Mouse (Mus musculus): ENCODE results near the gene Nf2.
"Not testable (repeated sequence)": the region's sequence is repeated elsewhere in the genome, so short reads cannot be mapped to it uniquely, and the experiment has no call there.

Nf2 gene

GRCm38 (mm10) chr11:4837342-4837741 is 12.0 kb downstream of the Nf2 start:
- no peak for DNase-seq (ENCODE audit: low read depth, low spot score)

GRCm38 (mm10) chr11:4836755-4837154 is 12.6 kb downstream of the Nf2 start:
- peak; percentile 45 for DNase-seq (ENCODE audit: low read depth, low spot score)

- DNase-seq (ENCODE audit: low read depth, low spot score): no peak
These were observed 13.9 kb downstream of the Nf2 start for GRCm38 (mm10) chr11:4835436-4835835.

- DNase-seq (ENCODE audit: low read depth, low spot score): no peak
These were observed 15.9 kb downstream of the Nf2 start for GRCm38 (mm10) chr11:4833295-4833939.

- DNase-seq (ENCODE audit: low read depth, low spot score): no peak
These were observed 18.3 kb downstream of the Nf2 start for GRCm38 (mm10) chr11:4831066-4831465.

- DNase-seq (ENCODE audit: low read depth, low spot score): no peak
These were observed 21.4 kb downstream of the Nf2 start for GRCm38 (mm10) chr11:4827916-4828315.

- DNase-seq (ENCODE audit: low read depth, low spot score): no peak
These were observed 22.0 kb downstream of the Nf2 start for GRCm38 (mm10) chr11:4827340-4827739.

GRCm38 (mm10) chr11:4826152-4826778 is 23.1 kb downstream of the Nf2 start:
- DNase-seq (ENCODE audit: low read depth, low spot score): no peak

- no peak for DNase-seq (ENCODE audit: low read depth, low spot score)
These were observed 25.6 kb downstream of the Nf2 start for GRCm38 (mm10) chr11:4823655-4824312.

- DNase-seq (ENCODE audit: low read depth, low spot score): not testable (repeated sequence)
These were observed 26.9 kb downstream of the Nf2 start for GRCm38 (mm10) chr11:4822446-4822842.

- peak; percentile 42 for DNase-seq (ENCODE audit: low read depth, low spot score)
These were observed 27.6 kb downstream of the Nf2 start for GRCm38 (mm10) chr11:4821492-4822445.

GRCm38 (mm10) chr11:4814507-4815450 is 34.6 kb downstream of the Nf2 start:
- DNase-seq (ENCODE audit: low read depth, low spot score): no peak

- no peak for DNase-seq (ENCODE audit: low read depth, low spot score)
These were observed 41.0 kb downstream of the Nf2 start for GRCm38 (mm10) chr11:4808311-4808710.

GRCm38 (mm10) chr11:4806031-4806715 is 43.2 kb downstream of the Nf2 start:
- DNase-seq (ENCODE audit: low read depth, low spot score): no peak

- DNase-seq (ENCODE audit: low read depth, low spot score): no peak
These were observed 44.3 kb downstream of the Nf2 start for GRCm38 (mm10) chr11:4804921-4805562.

- DNase-seq (ENCODE audit: low read depth, low spot score): no peak
These were observed 45.4 kb downstream of the Nf2 start for GRCm38 (mm10) chr11:4803951-4804350.

- DNase-seq (ENCODE audit: low read depth, low spot score): no peak
These were observed 45.9 kb downstream of the Nf2 start for GRCm38 (mm10) chr11:4803426-4803825.

- DNase-seq (ENCODE audit: low read depth, low spot score): no peak
These were observed 46.3 kb downstream of the Nf2 start for GRCm38 (mm10) chr11:4803008-4803407.

- not testable (repeated sequence) for DNase-seq (ENCODE audit: low read depth, low spot score)
These were observed 46.9 kb downstream of the Nf2 start for GRCm38 (mm10) chr11:4802401-4802800.

- no peak for DNase-seq (ENCODE audit: low read depth, low spot score)
These were observed 48.7 kb downstream of the Nf2 start for GRCm38 (mm10) chr11:4800654-4801053.

All from retina, postnatal 7 days (tissue).